Mouse (Mus musculus) heart, adult 8-10 months (tissue): Measurements from ENCODE around the gene Stx6. TPM values are rescaled to one million over a fixed set of nuclear protein-coding genes. Genes with fewer than 3 reads are reported as not detected.

ENCODE experiments used
- total RNA-seq, 4 experiments: library from RNA; stranded (reverse); gene quantifications; 2 replicates each; pipeline ENCODE4 v1.2.4; 2022

Stx6 gene
- total RNA-seq, 4 experiments from 2014 or later = 20.0 to 24.4 (median 23.4) TPM

Other genes with a start within 250 kb of the Stx6 start
- gene Ier5, start 59.1 kb upstream of the Stx6 start, total RNA-seq = 10 to 100 TPM; 10.3 to 22.4 (median 13.3) TPM
- 10 to 100 TPM in 2 of 4 experiments, 1 to 10 TPM in 2; 6.9 to 11.2 (median 8.7) TPM for gene Mr1, start 11.9 kb upstream of the Stx6 start, total RNA-seq
- gene BC034090, start 85.7 kb downstream of the Stx6 start, total RNA-seq = 10 to 100 TPM; 33.0 to 42.1 (median 39.3) TPM